8 mouse cellular contexts compared by ENCODE assay signal in the genomic region with DNA sequence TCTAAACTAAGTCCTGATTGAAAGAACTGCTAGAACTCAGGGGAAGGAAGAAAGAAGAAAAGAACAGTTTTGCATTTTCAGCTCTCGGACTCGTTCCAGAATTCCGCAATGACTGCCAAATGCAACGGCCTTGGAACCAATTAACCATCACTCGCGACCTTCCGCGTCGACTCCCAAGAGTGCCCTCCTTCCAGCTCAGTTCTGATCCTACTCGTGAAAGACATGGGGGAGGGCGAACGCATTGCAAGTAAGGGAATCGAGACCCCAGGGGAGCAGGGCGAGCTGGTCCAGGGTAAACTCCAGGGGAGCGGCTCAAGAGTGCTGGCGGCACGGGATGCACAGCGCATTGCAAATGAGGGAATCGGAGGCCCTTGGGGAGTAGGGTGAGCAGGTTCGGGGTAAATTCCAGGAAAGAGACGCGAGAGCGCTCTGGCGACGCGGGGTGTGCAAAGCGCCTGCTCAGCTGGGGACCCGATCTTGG. TPM values are rescaled to one million over a fixed set of nuclear protein-coding genes. Genes with fewer than 3 reads are reported as not detected.
DNase-seq lines count a peak whose midpoint lies in the region; ATAC-seq and TF ChIP-seq lines count a peak whose summit lies in the region.

No protein-coding gene starts in this region.

- TF ChIP-seq POLR2A in bone marrow macrophage, adult 2 months (IDR thresholded peaks at IDR 0.05; ENCODE audit: borderline replicate concordance, low read depth, low read length) = no peak
- no peak for TF ChIP-seq POLR2A in testis, adult 2 months (IDR thresholded peaks at IDR 0.05; ENCODE audit: control insufficient read depth, low read depth, low read length)

- H3K9ac ChIP-seq in hindbrain, embryonic 15.5 days = peak overlapping the region; percentile 90

- 0% methylated on average over 28 of the region's 28 CpGs for WGBS in hindbrain, embryonic 15.5 days

- peaks cover 10% of the 10 kb centered on the region for H3K4me1 ChIP-seq in bone marrow macrophage, adult 2 months (ENCODE audit: control insufficient read depth, insufficient read depth, low read length)
- H3K4me1 ChIP-seq in hindbrain, embryonic 15.5 days (replicated peaks) = peaks cover 36% of the 10 kb centered on the region
- H3K4me1 ChIP-seq in testis, adult 2 months (ENCODE audit: control insufficient read depth, insufficient read depth, low read length) = peaks cover 10% of the 10 kb centered on the region

- peak overlapping the region; percentile 87 for H3K4me3 ChIP-seq in bone marrow macrophage, adult 2 months (ENCODE audit: insufficient read depth, low read length)
- H3K4me3 ChIP-seq in hindbrain, embryonic 15.5 days = peak overlapping the region; percentile 85
- peak overlapping the region; percentile 80 for H3K4me3 ChIP-seq in testis, adult 2 months (ENCODE audit: control insufficient read depth, low read depth, low read length)

- no peaks in the 10 kb centered on the region for H3K9me3 ChIP-seq in hindbrain, embryonic 15.5 days

- peak; percentile 78 for ATAC-seq in hindbrain, embryonic 15.5 days (ENCODE audit: low FRiP score, low read depth)
- ATAC-seq in megakaryocyte, adult 5-6 weeks (ENCODE audit: poor library complexity, severe bottlenecking) = 0 out of 2 replicates have a peak, but pooled peaks have one; percentile 6

- H3K36me3 ChIP-seq in hindbrain, embryonic 15.5 days = peaks cover 11% of the 10 kb centered on the region
- H3K36me3 ChIP-seq in testis, adult 2 months (ENCODE audit: control insufficient read depth, insufficient read depth, low read length) = no peaks in the 10 kb centered on the region

- no peak for TF ChIP-seq CTCF in bone marrow macrophage, adult 2 months (IDR thresholded peaks at IDR 0.05; ENCODE audit: low read depth, low read length)
- TF ChIP-seq CTCF in testis, adult 2 months (IDR thresholded peaks at IDR 0.05; ENCODE audit: control insufficient read depth, insufficient read depth, insufficient replicate concordance, low read depth, low read length) = no peak

- no peaks in the 10 kb centered on the region for H3K27me3 ChIP-seq in hindbrain, embryonic 15.5 days
- no peaks in the 10 kb centered on the region for H3K27me3 ChIP-seq in testis, adult 2 months (ENCODE audit: control insufficient read depth, insufficient read depth, low read length)

- peak; percentile 62 for DNase-seq in layer of hippocampus, adult 11-12 months (ENCODE audit: low spot score)
- no peak for DNase-seq in layer of hippocampus, adult 9-10 months (ENCODE audit: low spot score)
- peak; percentile 52 for DNase-seq in forelimb bud, embryonic 11.5 days (ENCODE audit: low read depth, low spot score)
- peak; percentile 34 to 46 for DNase-seq in left cerebral cortex, adult 8-10 months (ENCODE audit: low spot score in 2 of 2)

- H3K4me2 ChIP-seq in hindbrain, embryonic 15.5 days = peak overlapping the region; percentile 58

- H3K27ac ChIP-seq in bone marrow macrophage, adult 2 months (ENCODE audit: insufficient read depth, low read depth, low read length) = no peak overlapping the region
- H3K27ac ChIP-seq in hindbrain, embryonic 15.5 days (replicated peaks) = peak overlapping the region; percentile 92
- peak overlapping the region; percentile 21 for H3K27ac ChIP-seq in testis, adult 2 months (ENCODE audit: control insufficient read depth, insufficient read depth, low read depth, low read length)

RNA-seq across cellular contexts. Expression of a gene that starts 0.4 kb away (rescaled TPM):
- polyA plus RNA-seq in bone marrow macrophage, adult 2 months (2012; ENCODE audit: insufficient read depth, insufficient read length, missing spikeins) = 3.9 and 5.2 TPM in 2 replicates
- 15.9 and 16.5 TPM in 2 replicates for polyA plus RNA-seq in hindbrain, embryonic 15.5 days (2015; fragmentation: Nextera tagmentation; extraction: Ambion mirVana)
- total RNA-seq in left cerebral cortex, adult 8-10 months (2022) = 10 to 100 TPM; 16.6 to 22.1 (median 20.2) TPM
- total RNA-seq in megakaryocyte, adult 5-6 weeks (2015) = 2.6 and 3.3 TPM in 2 replicates
- 1.4 and 2.4 TPM in 2 replicates for total RNA-seq in megakaryocyte, adult 5-6 weeks (2017)
- polyA plus RNA-seq in testis, adult 2 months (2012; rRNA removed) = 4.4 and 5.4 TPM in 2 replicates

RNA-seq across cellular contexts. Expression of a gene that starts 7.5 kb away (rescaled TPM):
- 27.3 and 33.3 TPM in 2 replicates for polyA plus RNA-seq in bone marrow macrophage, adult 2 months (2012; ENCODE audit: insufficient read depth, insufficient read length, missing spikeins)
- polyA plus RNA-seq in hindbrain, embryonic 15.5 days (2015; fragmentation: Nextera tagmentation; extraction: Ambion mirVana) = 80.7 and 83.5 TPM in 2 replicates
- 10 to 100 TPM; 17.3 to 20.1 (median 18.8) TPM for total RNA-seq in left cerebral cortex, adult 8-10 months (2022)
- 45.7 and 53.9 TPM in 2 replicates for total RNA-seq in megakaryocyte, adult 5-6 weeks (2015)
- 35.4 and 41.1 TPM in 2 replicates for total RNA-seq in megakaryocyte, adult 5-6 weeks (2017)
- 41.5 and 47.9 TPM in 2 replicates for polyA plus RNA-seq in testis, adult 2 months (2012; rRNA removed)

RNA-seq across cellular contexts. Expression of a gene that starts 7.5 kb away (rescaled TPM):
- 27.4 and 31.7 TPM in 2 replicates for polyA plus RNA-seq in bone marrow macrophage, adult 2 months (2012; ENCODE audit: insufficient read depth, insufficient read length, missing spikeins)
- 9.0 and 10.5 TPM in 2 replicates for polyA plus RNA-seq in hindbrain, embryonic 15.5 days (2015; fragmentation: Nextera tagmentation; extraction: Ambion mirVana)
- total RNA-seq in left cerebral cortex, adult 8-10 months (2022) = 1 to 10 TPM in 3 of 4 experiments, under 1 TPM in 1; 0.81 to 1.8 (median 1.7) TPM
- total RNA-seq in megakaryocyte, adult 5-6 weeks (2015) = 69.8 and 76.1 TPM in 2 replicates
- total RNA-seq in megakaryocyte, adult 5-6 weeks (2017) = 26.2 and 41.8 TPM in 2 replicates
- 126 and 128 TPM in 2 replicates for polyA plus RNA-seq in testis, adult 2 months (2012; rRNA removed)

RNA-seq across cellular contexts. Expression of a gene that starts 20.0 kb away (rescaled TPM):
- polyA plus RNA-seq in bone marrow macrophage, adult 2 months (2012; ENCODE audit: insufficient read depth, insufficient read length, missing spikeins) = not detected in 2 replicates
- 0.26 and 0.39 TPM in 2 replicates for polyA plus RNA-seq in hindbrain, embryonic 15.5 days (2015; fragmentation: Nextera tagmentation; extraction: Ambion mirVana)
- 1 to 10 TPM; 1.6 to 2.3 (median 1.9) TPM for total RNA-seq in left cerebral cortex, adult 8-10 months (2022)
- 0.09 and 0.18 TPM in 2 replicates for total RNA-seq in megakaryocyte, adult 5-6 weeks (2015)
- not detected in 2 replicates for total RNA-seq in megakaryocyte, adult 5-6 weeks (2017)
- polyA plus RNA-seq in testis, adult 2 months (2012; rRNA removed) = 44.5 and 49.1 TPM in 2 replicates

RNA-seq across cellular contexts. Expression of a gene that starts 20.1 kb away (rescaled TPM):
- not detected in 2 replicates for polyA plus RNA-seq in bone marrow macrophage, adult 2 months (2012; ENCODE audit: insufficient read depth, insufficient read length, missing spikeins)
- not detected in 2 replicates for polyA plus RNA-seq in hindbrain, embryonic 15.5 days (2015; fragmentation: Nextera tagmentation; extraction: Ambion mirVana)
- not detected for total RNA-seq in left cerebral cortex, adult 8-10 months (2022)
- total RNA-seq in megakaryocyte, adult 5-6 weeks (2015) = not detected in 2 replicates
- total RNA-seq in megakaryocyte, adult 5-6 weeks (2017) = not detected in 2 replicates
- not detected in 2 replicates for polyA plus RNA-seq in testis, adult 2 months (2012; rRNA removed)
